Mouse (Mus musculus) midbrain, embryonic 15.5 days (tissue): Measurements from ENCODE around the gene Gm15128. TPM values are rescaled to one million over a fixed set of nuclear protein-coding genes. Genes with fewer than 3 reads are reported as not detected.
"Not testable (repeated sequence)": the region's sequence is repeated elsewhere in the genome, so short reads cannot be mapped to it uniquely, and the experiment has no call there.

Experiments
- ATAC-seq: fragments of 200-750 bp; cut with Nextera tagmentation; replicated peaks from 2 replicates; pipeline ENCODE4 v1.8.0; 2017; ENCODE audit warnings: moderate TSS enrichment
- H3K27ac ChIP-seq: fragments of 300-500 bp; sonication (generic); 2 replicates; pipeline ENCODE4 v1.5.1; 2015; ENCODE audit warnings: mild to moderate bottlenecking, inconsistent platforms
- H3K27me3 ChIP-seq: fragments of 300-500 bp; sonication (generic); replicated peaks from 2 replicates; pipeline ENCODE4 v1.6.1; 2015; ENCODE audit warnings: inconsistent platforms
- H3K36me3 ChIP-seq: fragments of 300-500 bp; sonication (generic); replicated peaks from 2 replicates; pipeline ENCODE4 v1.6.1; 2015; ENCODE audit warnings: inconsistent platforms
- H3K4me1 ChIP-seq: fragments of 300-500 bp; sonication (generic); 2 replicates; pipeline ENCODE4 v1.6.1; 2015; ENCODE audit warnings: inconsistent platforms
- H3K4me2 ChIP-seq: fragments of 300-500 bp; sonication (generic); 2 replicates; pipeline ENCODE4 v1.6.1; 2015; ENCODE audit warnings: inconsistent platforms, mild to moderate bottlenecking, moderate library complexity
- H3K4me3 ChIP-seq: fragments of 300-500 bp; sonication (generic); 2 replicates; pipeline ENCODE4 v1.5.1; 2015; ENCODE audit warnings: mild to moderate bottlenecking, inconsistent platforms
- H3K9ac ChIP-seq: fragments of 300-500 bp; sonication (generic); 2 replicates; pipeline ENCODE4 v1.6.1; 2015; ENCODE audit warnings: mild to moderate bottlenecking, inconsistent platforms
- H3K9me3 ChIP-seq: fragments of 300-500 bp; sonication (generic); 2 replicates; pipeline ENCODE4 v1.6.1; 2016; ENCODE audit warnings: inconsistent platforms
- WGBS: fragments of 180-500 bp; shearing (Covaris S2); methylation state at CpG from one replicate; pipeline ENCODE4 v1.1.7; 2015; ENCODE audit warnings: mixed read lengths; 5-methylcytosine and 5-hydroxymethylcytosine counted together
- polyA plus RNA-seq: library from polyadenylated mRNA; unstranded; fragments of >200 nt; fragmentation: Nextera tagmentation; extraction: Ambion mirVana; gene quantifications from 2 replicates; pipeline ENCODE4 v1.2.1, GENCODE M21; 2015

Gene Gm15128
- not detected in 2 replicates for polyA plus RNA-seq

DNA sequence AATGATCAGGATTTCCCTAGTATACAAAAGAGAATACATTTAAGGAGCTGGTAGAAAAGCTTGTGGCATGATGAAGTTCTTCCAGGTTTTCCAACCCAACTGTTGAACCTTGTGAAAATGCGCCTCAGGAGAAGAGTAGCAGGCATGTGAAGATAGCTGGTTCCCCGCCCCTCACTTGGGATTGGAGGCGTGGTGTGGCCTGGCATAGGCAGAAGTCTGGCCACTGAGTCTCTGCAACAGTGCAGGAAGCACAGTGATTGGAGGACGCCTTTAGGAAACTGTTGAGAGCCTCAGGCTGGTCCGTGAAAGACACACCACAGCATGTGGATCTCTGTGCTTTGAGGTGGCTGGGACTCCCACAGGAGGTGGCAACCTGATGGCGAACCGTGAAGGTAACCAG lies at the start of gene Gm15128:
Gene Gm15128, plus strand, starts transcription at position 301 of the 400 bp plus-strand sequence.
- H3K4me2 ChIP-seq, H3K36me3 ChIP-seq, H3K4me3 ChIP-seq, H3K27ac ChIP-seq, H3K9ac ChIP-seq, H3K4me1 ChIP-seq, H3K27me3 ChIP-seq, H3K9me3 ChIP-seq, ATAC-seq: not testable (repeated sequence)
- 85% methylated on average over 7 of the region's 7 CpGs for WGBS

Other genes starting within 250 kb of the Gm15128 start
- 10.6 and 11.4 TPM in 2 replicates for gene Lrch2, start 211.9 kb upstream of the Gm15128 start, polyA plus RNA-seq
- not detected in 2 replicates for gene Gm15080, start 227.0 kb downstream of the Gm15128 start, polyA plus RNA-seq